8 mouse cellular contexts compared by ENCODE assay signal in the genomic region with DNA sequence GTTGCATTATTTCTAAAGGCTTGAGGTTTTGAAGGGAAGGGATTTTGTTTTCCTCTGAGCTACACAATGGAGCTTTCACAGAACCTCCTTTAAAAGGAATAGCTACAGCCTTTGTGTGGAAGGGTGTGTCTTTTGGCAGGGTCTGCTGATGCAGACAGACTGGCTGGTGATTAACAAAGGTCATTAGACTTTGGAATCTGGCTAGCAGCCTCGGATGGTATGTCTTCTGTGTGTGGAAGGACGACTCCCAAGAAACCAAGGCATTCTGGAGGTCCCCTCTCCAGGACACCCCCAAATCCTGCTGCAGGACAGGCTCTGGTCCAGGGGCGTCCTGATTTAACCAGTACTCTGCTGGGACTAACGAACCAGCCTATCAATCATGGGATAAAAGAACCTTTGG.
DNase-seq lines count a peak whose midpoint lies in the region; ATAC-seq and TF ChIP-seq lines count a peak whose summit lies in the region.

No protein-coding gene starts in this region.

- DNase-seq in urinary bladder, postnatal 14 days (ENCODE audit: low spot score), result peak; percentile 48
- no peak for DNase-seq in urinary bladder, postnatal 4 days (ENCODE audit: low spot score in 2 of 2)
- DNase-seq in heart, adult 2 months, result peak; percentile 45 to 49
- DNase-seq in kidney, adult 8-10 months, result peak; percentile 84 to 87
- DNase-seq in stomach, postnatal 0 days (ENCODE audit: low spot score), result peak; percentile 51
- DNase-seq in thymus, postnatal 0 days (ENCODE audit: low spot score), result no peak

- H3K36me3 ChIP-seq in heart, adult 2 months (ENCODE audit: control insufficient read depth, insufficient read depth, low read length), result peaks cover 33% of the 10 kb centered on the region
- peaks cover 21% of the 10 kb centered on the region for H3K36me3 ChIP-seq in lung, embryonic 16.5 days (ENCODE audit: control insufficient read depth, insufficient read depth, low read length)
- H3K36me3 ChIP-seq in stomach, postnatal 0 days (ENCODE audit: control insufficient read depth, insufficient read depth, low read length), result 0 out of 2 replicates have a peak, but pooled peaks cover 3% of the 10 kb centered on the region

- H3K4me3 ChIP-seq in heart, adult 2 months, result peak overlapping the region; percentile 22; the same call in 1 of the 2 replicates
- H3K4me3 ChIP-seq in lung, embryonic 16.5 days (ENCODE audit: low read length), result peak overlapping the region; percentile 14
- no peak overlapping the region for H3K4me3 ChIP-seq in stomach, postnatal 0 days (ENCODE audit: low read depth, low read length)

- WGBS in heart, adult 2 months, result 17% methylated on average over 4 of the region's 4 CpGs
- 9% methylated on average over 4 of the region's 4 CpGs for WGBS in lung, embryonic 16.5 days
- WGBS in stomach, postnatal 0 days, result 18% methylated on average over 4 of the region's 4 CpGs

- peak overlapping the region; percentile 44 for H3K4me2 ChIP-seq in lung, embryonic 16.5 days (ENCODE audit: low read depth, low read length)
- peak overlapping the region; percentile 54 for H3K4me2 ChIP-seq in stomach, postnatal 0 days (replicated peaks; ENCODE audit: low read depth)

- H3K4me1 ChIP-seq in heart, adult 2 months (ENCODE audit: control insufficient read depth, insufficient read depth, low read length), result peaks cover 28% of the 10 kb centered on the region
- H3K4me1 ChIP-seq in lung, embryonic 16.5 days (replicated peaks; ENCODE audit: control insufficient read depth, insufficient read depth, low read length), result peaks cover 41% of the 10 kb centered on the region
- peaks cover 13% of the 10 kb centered on the region for H3K4me1 ChIP-seq in stomach, postnatal 0 days (replicated peaks; ENCODE audit: control insufficient read depth, insufficient read depth)

- no peak for TF ChIP-seq POLR2A in heart, adult 2 months (IDR thresholded peaks at IDR 0.05; ENCODE audit: insufficient read depth, low read depth, low read length)

- ATAC-seq in lung, embryonic 16.5 days (ENCODE audit: low read depth), result peak; percentile 63
- ATAC-seq in stomach, postnatal 0 days (ENCODE audit: low FRiP score, low TSS enrichment), result peak; percentile 88
- no peak for ATAC-seq in megakaryocyte progenitor cell, adult 5-6 weeks (replicated peaks; ENCODE audit: poor library complexity)

- H3K27ac ChIP-seq in heart, adult 2 months, result peak overlapping the region; percentile 67
- peak overlapping the region; percentile 88 for H3K27ac ChIP-seq in lung, embryonic 16.5 days (ENCODE audit: low read length)
- peak overlapping the region; percentile 81 for H3K27ac ChIP-seq in stomach, postnatal 0 days (replicated peaks)

- no peaks in the 10 kb centered on the region for H3K27me3 ChIP-seq in heart, adult 2 months (ENCODE audit: control insufficient read depth, insufficient read depth, low read length)
- H3K27me3 ChIP-seq in lung, embryonic 16.5 days (ENCODE audit: control insufficient read depth, insufficient read depth, low read depth, low read length), result no peaks in the 10 kb centered on the region
- H3K27me3 ChIP-seq in stomach, postnatal 0 days (ENCODE audit: control insufficient read depth, insufficient read depth, low read length), result no peaks in the 10 kb centered on the region

- H3K79me2 ChIP-seq in heart, adult 2 months (replicated peaks; ENCODE audit: control insufficient read depth, insufficient read depth, low read length), result no peaks in the 10 kb centered on the region

- TF ChIP-seq EP300 in heart, adult 2 months (IDR thresholded peaks at IDR 0.05; ENCODE audit: insufficient read depth, low read depth, low read length), result 0 out of 2 replicates have a peak, but pooled peaks have one; percentile 22
- no peak for TF ChIP-seq EP300 in stomach, postnatal 0 days (optimal IDR thresholded peaks at IDR 0.05)

- intact Hi-C loops in heart, adult 2 months (cut with DNase I), result loop anchor here (2.0 to 5.0 kb wide), 2 partner anchors 56 to 72 kb away; no protein-coding TSS in a partner anchor

- H3K9ac ChIP-seq in heart, adult 2 months (ENCODE audit: low read depth, low read length), result no peak overlapping the region
- peak overlapping the region; percentile 50 for H3K9ac ChIP-seq in lung, embryonic 16.5 days (ENCODE audit: low read length)
- peak overlapping the region; percentile 41; the same call in 1 of the 2 replicates for H3K9ac ChIP-seq in stomach, postnatal 0 days (ENCODE audit: low read length)

- H3K9me3 ChIP-seq in lung, embryonic 16.5 days (ENCODE audit: control insufficient read depth, low read length), result no peaks in the 10 kb centered on the region
- no peaks in the 10 kb centered on the region for H3K9me3 ChIP-seq in stomach, postnatal 0 days (ENCODE audit: control insufficient read depth, low read length)

- no peak for TF ChIP-seq CTCF in heart, adult 2 months (IDR thresholded peaks at IDR 0.05)
- TF ChIP-seq CTCF in stomach, postnatal 0 days (IDR thresholded peaks at IDR 0.05; ENCODE audit: low read depth), result no peak

Comparison
In these comparisons a context has a peak if more than half of its experiments do, and no peak if none do; other contexts are left out.
1. DNase-seq: peak in urinary bladder, postnatal 14 days (single experiment), heart, adult 2 months (2 of 2), kidney, adult 8-10 months (2 of 2) and stomach, postnatal 0 days (single experiment); none in urinary bladder, postnatal 4 days (0 of 2) and thymus, postnatal 0 days (single experiment).
2. Peak in every context shown above with its lines, with median percentiles within 50 percentile points of each other: H3K27ac ChIP-seq.